Mouse (Mus musculus) kidney, embryonic 14.5 days (tissue): ENCODE results near the gene Fibp. TPM values are rescaled to one million over a fixed set of nuclear protein-coding genes. Genes with fewer than 3 reads are reported as not detected.

ENCODE experiments used
- ATAC-seq: fragments of 200-750 bp; cut with Nextera tagmentation; 2 replicates; pipeline ENCODE4 v1.8.0; 2017; ENCODE audit warnings: moderate number of reproducible peaks, mild to moderate bottlenecking, moderate TSS enrichment, moderate library complexity; ENCODE audit not compliant: low FRiP score, low TSS enrichment
- H3K27ac ChIP-seq: fragments of 300-500 bp; sonication (generic); 2 replicates; pipeline ENCODE4 v1.5.1; 2014; ENCODE audit warnings: low read depth, mild to moderate bottlenecking, low read length, moderate library complexity, mixed read lengths
- H3K27me3 ChIP-seq: fragments of 300-500 bp; sonication (generic); 2 replicates; pipeline ENCODE4 v1.6.1; 2014; ENCODE audit warnings: mild to moderate bottlenecking, low read length; ENCODE audit not compliant: control insufficient read depth, insufficient read depth
- H3K36me3 ChIP-seq: fragments of 300-500 bp; sonication (generic); 2 replicates; pipeline ENCODE4 v1.6.1; 2014; ENCODE audit warnings: low read length, mixed read lengths; ENCODE audit not compliant: control insufficient read depth, insufficient read depth
- H3K4me1 ChIP-seq: fragments of 300-500 bp; sonication (generic); 2 replicates; pipeline ENCODE4 v1.6.1; 2014; ENCODE audit warnings: low read length, mixed read lengths; ENCODE audit not compliant: control insufficient read depth, insufficient read depth
- H3K4me2 ChIP-seq: fragments of 300-500 bp; sonication (generic); replicated peaks from 2 replicates; pipeline ENCODE4 v1.6.1; 2014; ENCODE audit warnings: low read depth, mild to moderate bottlenecking, low read length
- H3K4me3 ChIP-seq: fragments of 300-500 bp; sonication (generic); 2 replicates; pipeline ENCODE4 v1.5.1; 2014; ENCODE audit warnings: mild to moderate bottlenecking, low read length
- H3K9ac ChIP-seq: fragments of 300-500 bp; sonication (generic); 2 replicates; pipeline ENCODE4 v1.6.1; 2014; ENCODE audit warnings: low read depth, mild to moderate bottlenecking, low read length, moderate library complexity
- H3K9me3 ChIP-seq: fragments of 300-500 bp; sonication (generic); 2 replicates; pipeline ENCODE4 v1.6.1; 2016; ENCODE audit warnings: low read length; ENCODE audit not compliant: control insufficient read depth
- WGBS: fragments of 180-500 bp; shearing (Covaris S2); extraction: QIAGEN DNeasy Blood & Tissue Kit; methylation state at CpG from one replicate; pipeline ENCODE4 v1.1.7; 2014; 5-methylcytosine and 5-hydroxymethylcytosine counted together
- polyA plus RNA-seq: library from polyadenylated mRNA; unstranded; fragments of >200 nt; fragmentation: Nextera tagmentation; extraction: Ambion mirVana; gene quantifications from 2 replicates; pipeline ENCODE4 v1.2.1, GENCODE M21; 2014

Gene Fibp
- polyA plus RNA-seq, 1 experiment from 2014 or later = 122 TPM

DNA sequence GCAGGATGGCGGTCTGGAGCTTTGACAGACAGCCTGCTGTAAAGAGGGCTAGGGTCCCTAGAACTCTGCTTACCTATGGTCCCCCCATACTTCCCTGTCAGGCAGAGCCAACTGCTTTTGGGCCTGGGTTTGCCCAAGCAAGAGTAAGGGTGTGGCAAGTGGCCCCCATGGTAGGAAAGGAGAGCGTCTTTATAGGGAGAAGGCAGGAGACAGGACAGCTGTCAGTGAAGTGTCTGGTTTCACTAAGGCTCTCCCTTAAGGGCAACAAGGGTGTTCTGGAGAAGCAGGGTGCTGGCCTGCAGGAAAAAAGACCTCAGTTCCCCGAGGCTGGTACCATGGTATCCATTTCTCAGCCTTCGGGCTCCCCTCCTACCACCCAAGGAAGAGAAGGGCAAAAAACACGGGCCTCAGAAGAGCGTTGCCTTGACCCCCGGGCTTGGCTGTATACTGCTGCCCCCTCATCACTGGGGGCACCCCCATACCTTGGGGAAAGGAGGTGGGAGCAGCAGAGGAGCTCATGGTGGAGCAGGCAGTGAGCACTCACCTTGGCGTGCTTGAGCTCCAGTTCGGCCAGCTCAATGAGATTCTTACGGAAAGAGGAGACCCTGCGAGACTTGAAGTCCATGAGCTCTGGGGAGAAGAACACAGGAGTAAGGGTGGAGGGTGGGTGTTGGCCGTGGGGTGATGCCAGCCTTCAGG, 35.1 kb downstream of the Fibp start:
- no peak for ATAC-seq
- Histone ChIP-seq H3K36me3 (peaks cover 53% of the 10 kb centered on the region), H3K9me3 (no peaks in the 10 kb centered on the region), H3K27me3 (no peaks in the 10 kb centered on the region), H3K4me1 (peaks cover 12% of the 10 kb centered on the region; the same call in 1 of the 2 replicates), H3K4me3 (no peak overlapping the region), H3K4me2 (no peak overlapping the region), H3K9ac (no peak overlapping the region), H3K27ac (no peak overlapping the region)
- WGBS = 85% methylated on average over 12 of the region's 12 CpGs

DNA sequence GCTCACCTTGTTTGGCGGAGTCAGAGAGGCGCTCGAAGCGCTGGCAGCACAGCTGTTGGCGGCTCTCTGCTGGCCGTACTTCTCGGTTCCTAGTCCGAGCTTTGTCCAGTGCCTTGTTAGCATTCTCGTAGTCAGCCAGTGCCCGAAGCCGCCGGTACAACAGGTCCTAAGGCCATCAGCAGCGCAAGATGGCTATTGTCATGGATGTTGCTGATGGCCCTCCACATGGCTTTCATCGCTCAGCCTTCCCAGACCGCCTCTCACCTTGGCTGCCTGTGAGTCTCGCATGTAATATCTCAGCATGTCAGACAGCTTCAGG, 35.6 kb downstream of the Fibp start:
- Histone ChIP-seq H3K4me1 (peaks cover 12% of the 10 kb centered on the region; the same call in 1 of the 2 replicates), H3K4me3 (no peak overlapping the region), H3K27ac (no peak overlapping the region), H3K9ac (no peak overlapping the region), H3K4me2 (no peak overlapping the region), H3K9me3 (no peaks in the 10 kb centered on the region), H3K36me3 (peaks cover 53% of the 10 kb centered on the region), H3K27me3 (no peaks in the 10 kb centered on the region)
- ATAC-seq = no peak
- 87% methylated on average over 16 of the region's 16 CpGs for WGBS

DNA sequence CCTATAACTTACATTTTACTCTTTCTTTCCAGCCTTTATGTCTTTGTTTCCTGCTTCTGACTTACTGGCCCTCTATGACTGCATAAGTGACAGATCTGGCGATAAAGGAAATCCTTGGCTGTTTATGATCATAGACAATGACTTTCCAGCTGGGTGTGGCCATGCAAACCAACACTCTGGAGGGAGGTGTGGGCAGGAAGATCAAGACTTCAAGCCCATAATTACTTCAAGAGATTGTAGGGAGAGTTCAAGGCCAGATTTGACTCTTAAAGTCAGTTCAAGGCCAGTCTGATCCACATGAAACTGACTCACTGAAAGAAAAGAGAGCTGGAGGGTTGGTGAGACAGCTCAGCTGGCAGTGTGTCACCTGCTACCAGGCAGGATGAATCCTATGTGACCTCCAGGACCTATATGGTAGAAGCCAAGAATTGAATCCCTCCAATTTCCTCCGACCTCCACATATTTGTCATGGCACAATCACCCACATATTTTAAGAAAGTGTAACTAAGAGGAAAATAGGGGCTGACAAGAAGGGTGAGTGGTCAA, 40.0 kb downstream of the Fibp start:
- 86% methylated on average over 2 of the region's 2 CpGs for WGBS
- H3K4me3 ChIP-seq = no peak overlapping the region
- H3K9me3 ChIP-seq = no peaks in the 10 kb centered on the region
- H3K4me1 ChIP-seq = no peaks in the 10 kb centered on the region
- peaks cover 23% of the 10 kb centered on the region for H3K36me3 ChIP-seq
- H3K4me2 ChIP-seq = no peak overlapping the region
- no peak for ATAC-seq
- no peak overlapping the region for H3K27ac ChIP-seq
- H3K9ac ChIP-seq = no peak overlapping the region
- H3K27me3 ChIP-seq = no peaks in the 10 kb centered on the region

DNA sequence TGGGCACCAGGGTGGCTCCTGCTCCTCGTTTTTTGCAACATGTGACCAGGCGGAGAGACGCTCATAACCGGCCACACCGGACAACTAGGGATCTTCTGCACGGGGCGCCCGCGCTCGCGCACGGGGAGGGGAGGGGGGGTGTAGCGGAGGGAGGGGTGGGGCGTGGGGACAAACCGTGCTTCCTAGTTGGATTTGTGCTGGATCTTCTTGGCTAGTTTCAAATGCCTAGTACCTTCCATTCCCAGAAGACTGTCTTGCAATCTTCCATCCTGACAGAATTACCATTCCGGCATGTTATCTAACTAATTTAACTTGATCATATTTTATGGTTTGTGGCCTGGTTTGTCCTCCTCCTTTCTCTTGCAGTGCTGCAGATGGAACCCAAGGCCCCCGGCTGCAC, 43.3 kb downstream of the Fibp start, which contains the start of gene 1700020D05Rik:
TSS of gene 1700020D05Rik (minus strand) at position 101 of the 400 bp plus-strand sequence.
- peaks cover 6% of the 10 kb centered on the region; the same call in 1 of the 2 replicates for H3K9me3 ChIP-seq
- no peaks in the 10 kb centered on the region for H3K4me1 ChIP-seq
- H3K4me2 ChIP-seq = peak within 1 kb of the TSS; percentile 22
- no peak; the same call in 1 of the 2 replicates for ATAC-seq
- no peaks in the 10 kb centered on the region for H3K27me3 ChIP-seq
- H3K9ac ChIP-seq = no peak within 1 kb of the TSS
- 58% methylated on average over 17 of the region's 17 CpGs for WGBS
- H3K36me3 ChIP-seq = no peaks in the 10 kb centered on the region
- H3K27ac ChIP-seq = no peak within 1 kb of the TSS
- H3K4me3 ChIP-seq = no peak within 1 kb of the TSS; the same call in 1 of the 2 replicates

DNA sequence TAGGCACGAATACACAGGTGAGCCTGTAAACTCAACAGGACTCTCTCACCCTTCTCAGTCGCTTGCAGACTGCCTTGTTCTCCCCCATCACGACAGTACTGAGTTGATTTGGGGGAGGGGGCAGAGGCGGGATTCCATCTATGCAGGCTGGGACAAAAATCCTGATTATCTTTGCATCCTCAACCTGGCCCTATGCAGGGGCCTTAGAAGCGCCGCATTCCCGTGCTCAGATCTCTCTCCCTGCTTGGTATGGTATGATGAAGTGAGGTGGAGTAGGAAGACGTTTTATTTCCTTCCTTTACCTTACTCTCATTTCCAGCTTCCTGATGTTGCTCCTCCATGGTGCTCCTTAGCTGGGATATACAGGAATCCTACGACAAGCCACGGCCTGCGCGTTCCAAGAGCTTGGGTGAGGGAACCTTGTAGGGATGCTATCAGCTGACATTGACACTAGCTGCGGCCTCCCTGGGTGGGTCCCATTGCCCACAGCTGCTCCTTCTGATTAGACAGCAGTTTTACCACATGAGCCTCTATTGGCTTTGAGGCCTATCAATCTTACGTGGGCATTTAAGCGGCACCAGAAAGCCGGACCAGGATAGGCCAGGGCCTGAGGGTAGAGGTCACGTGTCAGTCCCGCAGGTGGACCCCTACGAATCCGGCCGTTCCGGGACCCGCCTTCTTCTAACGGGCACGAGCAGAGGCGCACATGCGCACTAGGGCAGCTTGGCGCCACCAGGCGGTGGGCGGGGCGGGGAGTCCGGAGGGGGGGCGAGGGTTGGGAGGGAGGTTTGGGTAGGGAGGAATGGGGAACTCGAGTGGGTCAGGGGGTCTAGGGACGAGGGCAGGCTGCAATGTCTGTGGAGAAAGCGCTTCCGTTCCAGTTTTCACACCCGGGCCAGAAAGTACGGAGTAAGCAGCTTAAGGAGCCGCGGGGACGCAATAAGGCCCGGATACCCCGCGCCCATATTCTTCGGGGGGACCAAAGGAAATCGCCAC, 49.9 kb downstream of the Fibp start, which contains the start of gene Snx32:
TSS of gene Snx32 (minus strand) at position 508 of the 996 bp plus-strand sequence.
- ATAC-seq = peak; percentile 99
- Histone ChIP-seq H3K36me3 (no peaks in the 10 kb centered on the region), H3K27me3 (no peaks in the 10 kb centered on the region), H3K4me1 (peaks cover 6% of the 10 kb centered on the region; the same call in 1 of the 2 replicates), H3K9ac (peak within 1 kb of the TSS; percentile 60), H3K4me3 (peak within 1 kb of the TSS; percentile 48), H3K27ac (0 out of 2 replicates have a peak within 1 kb of the TSS, but pooled peaks have one; percentile 1), H3K9me3 (peaks cover 9% of the 10 kb centered on the region; the same call in 1 of the 2 replicates), H3K4me2 (peak within 1 kb of the TSS; percentile 82)
- 4% methylated on average over 47 of the region's 47 CpGs for WGBS

DNA sequence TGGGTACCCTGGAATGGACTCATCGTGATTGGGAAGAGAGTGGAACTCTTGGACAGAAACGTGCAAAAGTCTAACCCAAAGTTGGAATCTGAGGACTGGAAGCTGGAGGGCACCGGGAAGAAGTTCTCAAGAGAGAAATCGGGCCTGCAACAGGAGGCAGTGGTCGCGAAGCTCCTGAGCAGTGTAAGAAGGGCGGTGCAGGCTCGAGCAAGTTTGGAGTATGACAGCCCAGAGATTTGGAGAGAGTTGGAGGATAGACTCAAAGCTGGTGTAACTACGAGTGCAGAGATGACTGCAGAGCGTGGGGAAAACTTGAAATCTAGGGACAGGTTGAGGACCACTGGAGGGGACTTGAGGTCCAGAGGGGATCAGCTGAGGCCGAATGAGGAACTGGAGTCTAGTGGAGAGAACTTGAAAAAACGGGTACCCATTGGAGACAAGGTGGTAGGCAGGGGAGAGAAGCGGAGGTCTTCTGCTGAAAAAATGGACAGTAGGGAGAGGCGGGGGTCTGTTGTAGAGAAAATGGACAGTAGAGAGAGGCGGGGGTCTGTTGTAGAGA, 50.7 kb downstream of the Fibp start:
- Histone ChIP-seq H3K9me3 (peaks cover 9% of the 10 kb centered on the region; the same call in 1 of the 2 replicates), H3K36me3 (no peaks in the 10 kb centered on the region), H3K4me1 (peaks cover 6% of the 10 kb centered on the region; the same call in 1 of the 2 replicates), H3K9ac (peak overlapping the region; percentile 60), H3K4me2 (peak overlapping the region; percentile 82), H3K27ac (no peak overlapping the region), H3K27me3 (no peaks in the 10 kb centered on the region), H3K4me3 (peak overlapping the region; percentile 48)
- WGBS = 49% methylated on average over 15 of the region's 15 CpGs
- no peak for ATAC-seq

DNA sequence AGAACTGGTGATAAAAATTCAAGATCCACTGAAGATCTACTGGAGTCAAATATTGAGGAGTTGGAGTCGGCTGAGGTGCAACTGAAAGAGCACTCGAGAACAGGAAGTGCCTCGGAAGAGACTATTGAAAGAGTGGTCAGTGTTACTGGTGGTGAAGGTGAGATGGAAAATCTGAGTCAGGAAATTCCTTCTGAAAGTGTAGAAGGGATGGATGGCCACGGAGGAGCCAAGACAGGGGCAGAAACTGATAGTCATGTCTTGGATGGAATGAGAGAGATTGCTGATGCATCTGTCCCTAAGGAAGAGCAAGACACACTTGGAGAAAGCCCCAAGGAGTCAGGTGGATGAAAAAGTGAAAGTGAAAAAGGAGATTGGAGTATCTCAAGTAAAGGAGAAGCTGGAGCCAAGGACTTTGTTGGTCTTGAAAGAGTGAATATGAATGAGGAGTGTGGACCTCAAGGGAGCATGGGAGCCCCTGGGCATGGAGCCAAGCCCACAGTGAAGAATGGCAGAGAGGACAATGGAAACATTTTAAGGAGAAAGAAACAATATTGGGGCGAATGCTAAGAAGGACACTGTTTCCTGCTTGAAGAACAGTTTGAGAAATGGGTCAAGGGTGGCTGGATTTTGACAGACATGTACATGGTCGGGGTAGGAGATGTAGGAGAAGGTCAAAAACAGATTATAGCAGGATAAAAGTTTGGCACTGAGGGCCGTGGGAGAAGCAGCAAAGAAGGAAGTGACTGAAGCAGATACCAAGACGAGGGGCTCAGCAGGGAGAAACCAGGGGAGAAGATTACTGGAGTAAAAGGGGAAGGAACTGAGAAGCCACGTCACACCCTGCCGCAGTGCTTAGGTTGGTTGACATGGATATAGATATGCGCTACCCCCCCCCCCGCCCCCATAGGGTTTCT, 51.9 kb downstream of the Fibp start:
- H3K9me3 ChIP-seq = peaks cover 9% of the 10 kb centered on the region; the same call in 1 of the 2 replicates
- no peak overlapping the region for H3K27ac ChIP-seq
- ATAC-seq = no peak
- peaks cover 6% of the 10 kb centered on the region; the same call in 1 of the 2 replicates for H3K4me1 ChIP-seq
- no peaks in the 10 kb centered on the region for H3K36me3 ChIP-seq
- no peak overlapping the region for H3K4me3 ChIP-seq
- 78% methylated on average over 12 of the region's 12 CpGs for WGBS
- H3K27me3 ChIP-seq = no peaks in the 10 kb centered on the region
- H3K9ac ChIP-seq = no peak overlapping the region
- H3K4me2 ChIP-seq = no peak overlapping the region

DNA sequence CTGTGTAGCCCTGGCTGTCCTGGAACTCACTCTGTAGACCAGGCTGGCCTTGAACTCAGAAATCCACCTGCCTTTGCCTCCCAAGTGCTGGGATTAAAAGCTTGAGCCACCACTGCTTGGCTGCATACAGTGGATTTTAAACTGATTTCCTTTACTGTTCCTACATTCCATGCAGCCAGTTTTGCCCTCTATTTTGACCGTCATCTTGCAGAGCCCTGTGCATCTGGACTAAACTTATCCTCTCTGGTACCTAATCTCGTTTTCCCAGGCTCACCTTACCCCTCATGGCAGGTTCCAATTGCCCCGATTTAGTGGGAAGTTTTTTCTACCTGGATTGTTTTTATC, 52.6 kb downstream of the Fibp start:
- Histone ChIP-seq H3K27me3 (no peaks in the 10 kb centered on the region), H3K4me3 (no peak overlapping the region), H3K9me3 (peaks cover 8% of the 10 kb centered on the region; the same call in 1 of the 2 replicates), H3K36me3 (no peaks in the 10 kb centered on the region), H3K9ac (no peak overlapping the region), H3K27ac (no peak overlapping the region), H3K4me1 (peaks cover 6% of the 10 kb centered on the region; the same call in 1 of the 2 replicates), H3K4me2 (no peak overlapping the region)
- 81% methylated on average over 3 of the region's 3 CpGs for WGBS
- ATAC-seq = no peak
